Mouse (Mus musculus) heart, postnatal 0 days (tissue): ENCODE results near the gene Thop1.

Experiments used
- CTCF ChIP-seq: IDR thresholded peaks from 2 replicates; pipeline ENCODE4 v1.5.1; 2016; ENCODE audit warnings: antibody characterized with exemption, control low read depth, low read depth
- EP300 ChIP-seq: IDR thresholded peaks from 2 replicates; pipeline ENCODE4 v1.6.1; 2016; ENCODE audit warnings: antibody characterized with exemption, low read depth

DNA sequence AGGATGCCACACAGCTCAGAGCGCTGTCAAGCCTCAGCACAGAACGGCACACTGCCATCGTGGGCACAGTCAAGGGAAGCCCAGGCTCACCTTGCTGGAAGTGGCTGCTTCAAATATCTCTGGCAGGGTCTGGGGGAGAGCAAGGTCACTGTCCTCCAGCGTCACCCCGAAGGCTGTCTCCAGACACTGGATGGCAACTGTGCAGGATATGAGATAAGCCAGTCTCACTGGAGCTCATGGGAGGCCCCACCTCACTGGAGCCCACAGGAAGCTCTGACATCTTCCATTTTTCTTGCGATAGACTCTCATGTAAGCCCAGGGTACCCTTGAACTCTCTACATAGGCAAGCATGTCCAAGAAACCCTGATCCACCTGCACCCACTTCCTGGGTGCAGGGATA lies 18.7 kb upstream of the Thop1 start:
- TF ChIP-seq CTCF, result no peak
- no peak for TF ChIP-seq EP300
